Mouse (Mus musculus) forebrain, embryonic 15.5 days (tissue): Measurements from ENCODE around the gene Ephx4. TPM values are rescaled to one million over a fixed set of nuclear protein-coding genes. Genes with fewer than 3 reads are reported as not detected.
A peak's percentile ranks its signal among the peaks of the same experiment; 100 is the strongest.

ENCODE experiments used
- ATAC-seq: fragments of 200-750 bp; cut with Nextera tagmentation; replicated peaks from 2 replicates; pipeline ENCODE4 v1.8.0; 2017; ENCODE audit warnings: mild to moderate bottlenecking, moderate TSS enrichment, moderate library complexity
- H3K27ac ChIP-seq: fragments of 300-500 bp; sonication (generic); replicated peaks from 2 replicates; pipeline ENCODE4 v1.5.1; 2015; ENCODE audit warnings: mild to moderate bottlenecking, inconsistent platforms
- H3K27me3 ChIP-seq: fragments of 300-500 bp; sonication (generic); 2 replicates; pipeline ENCODE4 v1.6.1; 2015; ENCODE audit warnings: inconsistent platforms
- H3K36me3 ChIP-seq: fragments of 300-500 bp; sonication (generic); 2 replicates; pipeline ENCODE4 v1.6.1; 2015; ENCODE audit warnings: mild to moderate bottlenecking, inconsistent platforms
- H3K4me1 ChIP-seq: fragments of 300-500 bp; sonication (generic); 2 replicates; pipeline ENCODE4 v1.6.1; 2015; ENCODE audit warnings: inconsistent platforms
- H3K4me2 ChIP-seq: fragments of 300-500 bp; sonication (generic); replicated peaks from 2 replicates; pipeline ENCODE4 v1.6.1; 2015; ENCODE audit warnings: mild to moderate bottlenecking, inconsistent platforms
- H3K4me3 ChIP-seq: fragments of 300-500 bp; sonication (generic); 2 replicates; pipeline ENCODE4 v1.5.1; 2015; ENCODE audit warnings: mild to moderate bottlenecking, inconsistent platforms
- H3K9ac ChIP-seq: fragments of 300-500 bp; sonication (generic); replicated peaks from 2 replicates; pipeline ENCODE4 v1.6.1; 2015; ENCODE audit warnings: mild to moderate bottlenecking, inconsistent platforms
- H3K9me3 ChIP-seq: fragments of 300-500 bp; sonication (generic); 2 replicates; pipeline ENCODE4 v1.6.1; 2016; ENCODE audit warnings: inconsistent platforms
- WGBS: fragments of 180-500 bp; shearing (Covaris S2); methylation state at CpG from one replicate; pipeline ENCODE4 v1.1.7; 2015; ENCODE audit warnings: mixed read lengths; 5-methylcytosine and 5-hydroxymethylcytosine counted together
- polyA plus RNA-seq: library from polyadenylated mRNA; unstranded; fragments of >200 nt; fragmentation: Nextera tagmentation; extraction: Ambion mirVana; gene quantifications from 2 replicates; pipeline ENCODE4 v1.2.1, GENCODE M21; 2015

Gene Ephx4
- polyA plus RNA-seq, 1 experiment from 2014 or later, result 7.4 TPM

GRCm38 (mm10) chr5:107394437-107394836 lies 8.1 kb upstream of the Ephx4 start:
- Histone ChIP-seq H3K36me3 (no peaks in the 10 kb centered on the region), H3K27ac (no peak overlapping the region), H3K4me3 (no peak overlapping the region), H3K4me1 (no peaks in the 10 kb centered on the region), H3K27me3 (no peaks in the 10 kb centered on the region), H3K9me3 (no peaks in the 10 kb centered on the region), H3K9ac (no peak overlapping the region), H3K4me2 (no peak overlapping the region)
- 71% methylated on average over 2 of the region's 2 CpGs for WGBS
- no peak for ATAC-seq

- Histone ChIP-seq H3K4me2 (peak overlapping the region; percentile 97), H3K4me3 (peak overlapping the region; percentile 63), H3K27ac (peak overlapping the region; percentile 31; the same call in 1 of the 2 replicates), H3K9ac (peak overlapping the region; percentile 59), H3K9me3 (no peaks in the 10 kb centered on the region), H3K36me3 (no peaks in the 10 kb centered on the region), H3K4me1 (peaks cover 18% of the 10 kb centered on the region), H3K27me3 (peaks cover 7% of the 10 kb centered on the region)
- WGBS, result under 1% methylated on average over 74 of the region's 80 CpGs
- ATAC-seq, result peak; percentile 81
These were observed 743 bp downstream of the Ephx4 start for GRCm38 (mm10) chr5:107403011-107403946.

- H3K27ac ChIP-seq, result peak overlapping the region; percentile 31
- H3K9me3 ChIP-seq, result no peaks in the 10 kb centered on the region
- 16% methylated on average over 12 of the region's 12 CpGs for WGBS
- peak; percentile 29; the same call in 1 of the 2 replicates for ATAC-seq
- H3K27me3 ChIP-seq, result peaks cover 7% of the 10 kb centered on the region
- peak overlapping the region; percentile 63 for H3K4me3 ChIP-seq
- H3K36me3 ChIP-seq, result no peaks in the 10 kb centered on the region
- peak overlapping the region; percentile 59 for H3K9ac ChIP-seq
- peaks cover 18% of the 10 kb centered on the region for H3K4me1 ChIP-seq
- peak overlapping the region; percentile 97 for H3K4me2 ChIP-seq
These were observed 1.6 kb downstream of the Ephx4 start for GRCm38 (mm10) chr5:107403947-107404684.

GRCm38 (mm10) chr5:107405361-107405760 lies 2.8 kb downstream of the Ephx4 start:
- Histone ChIP-seq H3K9me3 (no peaks in the 10 kb centered on the region), H3K27ac (peak overlapping the region; percentile 5; the same call in 1 of the 2 replicates), H3K4me1 (peaks cover 18% of the 10 kb centered on the region), H3K4me3 (no peak overlapping the region), H3K4me2 (no peak overlapping the region), H3K27me3 (peaks cover 7% of the 10 kb centered on the region), H3K9ac (no peak overlapping the region), H3K36me3 (no peaks in the 10 kb centered on the region)
- 75% methylated on average over 4 of the region's 4 CpGs for WGBS
- no peak for ATAC-seq

GRCm38 (mm10) chr5:107410305-107410704 lies 7.8 kb downstream of the Ephx4 start:
- Histone ChIP-seq H3K9ac (no peak overlapping the region), H3K36me3 (no peaks in the 10 kb centered on the region), H3K9me3 (no peaks in the 10 kb centered on the region), H3K27me3 (no peaks in the 10 kb centered on the region; the same call in 1 of the 2 replicates), H3K4me1 (no peaks in the 10 kb centered on the region), H3K27ac (no peak overlapping the region), H3K4me2 (no peak overlapping the region), H3K4me3 (no peak overlapping the region)
- ATAC-seq, result no peak
- 75% methylated on average over 1 of the region's 1 CpGs for WGBS

GRCm38 (mm10) chr5:107411326-107411725 lies 8.8 kb downstream of the Ephx4 start:
- 48% methylated on average over 4 of the region's 4 CpGs for WGBS
- no peak for ATAC-seq
- H3K36me3 ChIP-seq, result no peaks in the 10 kb centered on the region
- H3K9ac ChIP-seq, result no peak overlapping the region; the same call in 1 of the 2 replicates
- no peaks in the 10 kb centered on the region for H3K27me3 ChIP-seq
- no peaks in the 10 kb centered on the region for H3K9me3 ChIP-seq
- no peak overlapping the region for H3K27ac ChIP-seq
- no peaks in the 10 kb centered on the region for H3K4me1 ChIP-seq
- no peak overlapping the region for H3K4me2 ChIP-seq
- H3K4me3 ChIP-seq, result no peak overlapping the region

GRCm38 (mm10) chr5:107412285-107412684 lies 9.7 kb downstream of the Ephx4 start:
- Histone ChIP-seq H3K4me2 (no peak overlapping the region), H3K27me3 (no peaks in the 10 kb centered on the region), H3K4me3 (no peak overlapping the region), H3K9me3 (no peaks in the 10 kb centered on the region), H3K9ac (no peak overlapping the region), H3K27ac (no peak overlapping the region), H3K36me3 (no peaks in the 10 kb centered on the region), H3K4me1 (no peaks in the 10 kb centered on the region)
- ATAC-seq, result no peak
- 82% methylated on average over 2 of the region's 2 CpGs for WGBS

GRCm38 (mm10) chr5:107415098-107415497 lies 12.6 kb downstream of the Ephx4 start:
- no peaks in the 10 kb centered on the region for H3K36me3 ChIP-seq
- H3K27me3 ChIP-seq, result no peaks in the 10 kb centered on the region
- peak overlapping the region; percentile 41 for H3K27ac ChIP-seq
- ATAC-seq, result no peak
- H3K4me3 ChIP-seq, result no peak overlapping the region
- H3K9ac ChIP-seq, result no peak overlapping the region
- no peaks in the 10 kb centered on the region for H3K9me3 ChIP-seq
- 83% methylated on average over 2 of the region's 2 CpGs for WGBS
- H3K4me1 ChIP-seq, result no peaks in the 10 kb centered on the region
- H3K4me2 ChIP-seq, result no peak overlapping the region

- Histone ChIP-seq H3K36me3 (no peaks in the 10 kb centered on the region), H3K4me2 (no peak overlapping the region), H3K27ac (no peak overlapping the region), H3K4me3 (no peak overlapping the region), H3K9me3 (no peaks in the 10 kb centered on the region), H3K27me3 (0 out of 2 replicates have a peak, but pooled peaks cover 3% of the 10 kb centered on the region), H3K9ac (no peak overlapping the region), H3K4me1 (no peaks in the 10 kb centered on the region)
- 28% methylated on average over 1 of the region's 1 CpGs for WGBS
- no peak for ATAC-seq
These were observed 19.1 kb downstream of the Ephx4 start for GRCm38 (mm10) chr5:107421676-107422075.

GRCm38 (mm10) chr5:107431249-107431648 lies 28.7 kb downstream of the Ephx4 start, which contains the start of gene Lpcat2b:
Lpcat2b (plus strand) TSS chr5:107431549.
- Histone ChIP-seq H3K27me3 (no peaks in the 10 kb centered on the region), H3K4me3 (no peak within 1 kb of the TSS), H3K4me2 (no peak within 1 kb of the TSS), H3K4me1 (no peaks in the 10 kb centered on the region), H3K27ac (no peak within 1 kb of the TSS), H3K36me3 (no peaks in the 10 kb centered on the region), H3K9me3 (no peaks in the 10 kb centered on the region), H3K9ac (no peak within 1 kb of the TSS)
- WGBS, result 78% methylated on average over 3 of the region's 3 CpGs
- no peak for ATAC-seq

GRCm38 (mm10) chr5:107434001-107434400 lies 31.5 kb downstream of the Ephx4 start:
- Histone ChIP-seq H3K27ac (no peak overlapping the region), H3K4me1 (peaks cover 7% of the 10 kb centered on the region), H3K4me2 (no peak overlapping the region), H3K27me3 (no peaks in the 10 kb centered on the region), H3K9ac (no peak overlapping the region), H3K36me3 (no peaks in the 10 kb centered on the region), H3K9me3 (no peaks in the 10 kb centered on the region), H3K4me3 (no peak overlapping the region)
- ATAC-seq, result no peak
- WGBS, result 77% methylated on average over 5 of the region's 5 CpGs

- H3K4me1 ChIP-seq, result peaks cover 7% of the 10 kb centered on the region
- H3K27me3 ChIP-seq, result no peaks in the 10 kb centered on the region
- no peaks in the 10 kb centered on the region for H3K36me3 ChIP-seq
- H3K9me3 ChIP-seq, result no peaks in the 10 kb centered on the region
- H3K27ac ChIP-seq, result no peak overlapping the region
- no peak overlapping the region for H3K4me3 ChIP-seq
- H3K4me2 ChIP-seq, result no peak overlapping the region
- 90% methylated on average over 6 of the region's 6 CpGs for WGBS
- no peak for ATAC-seq
- H3K9ac ChIP-seq, result no peak overlapping the region
These were observed 33.6 kb downstream of the Ephx4 start for GRCm38 (mm10) chr5:107436185-107436584.
